Mouse (Mus musculus): Measurements from ENCODE around the gene Eif2b2. TPM values are rescaled to one million over a fixed set of nuclear protein-coding genes. Genes with fewer than 3 reads are reported as not detected.

The Eif2b2 gene
- polyA plus RNA-seq, 1 experiment from 2014 or later: 74.8 TPM

GRCm38 (mm10) chr12:85177740-85178239, 41.5 kb upstream of the Eif2b2 start, which contains the start of gene Pgf:
Pgf (minus strand) TSS chr12:85177790.
- ATAC-seq: no peak
- H3K4me3 ChIP-seq (ENCODE audit: low read length): peak within 1 kb of the TSS; percentile 50
- no peaks in the 10 kb centered on the region for H3K27me3 ChIP-seq (replicated peaks; ENCODE audit: control insufficient read depth, insufficient read depth, low read length)
- H3K9me3 ChIP-seq (ENCODE audit: control insufficient read depth, low read length): no peaks in the 10 kb centered on the region
- peak within 1 kb of the TSS; percentile 88 for H3K4me2 ChIP-seq (ENCODE audit: low read depth, low read length)
- peaks cover 48% of the 10 kb centered on the region for H3K4me1 ChIP-seq (ENCODE audit: control insufficient read depth, insufficient read depth, low read length)
- peak within 1 kb of the TSS; percentile 66 for H3K9ac ChIP-seq (ENCODE audit: low read depth, low read length)
- 86% methylated on average over 10 of the region's 10 CpGs for WGBS
- peak within 1 kb of the TSS; percentile 35; the same call in 1 of the 2 replicates for H3K27ac ChIP-seq (ENCODE audit: low read length)
- no peaks in the 10 kb centered on the region for H3K36me3 ChIP-seq (ENCODE audit: control insufficient read depth, insufficient read depth, low read length)

GRCm38 (mm10) chr12:85178294-85178693, 41.0 kb upstream of the Eif2b2 start:
- Histone ChIP-seq H3K36me3 (ENCODE audit: control insufficient read depth, insufficient read depth, low read length) (no peaks in the 10 kb centered on the region), H3K4me3 (ENCODE audit: low read length) (no peak overlapping the region), H3K9me3 (ENCODE audit: control insufficient read depth, low read length) (no peaks in the 10 kb centered on the region), H3K27ac (ENCODE audit: low read length) (no peak overlapping the region), H3K4me2 (ENCODE audit: low read depth, low read length) (no peak overlapping the region), H3K4me1 (ENCODE audit: control insufficient read depth, insufficient read depth, low read length) (peaks cover 43% of the 10 kb centered on the region), H3K27me3 (replicated peaks; ENCODE audit: control insufficient read depth, insufficient read depth, low read length) (no peaks in the 10 kb centered on the region), H3K9ac (ENCODE audit: low read depth, low read length) (no peak overlapping the region)
- ATAC-seq: no peak
- WGBS: 75% methylated on average over 2 of the region's 2 CpGs

- Histone ChIP-seq H3K27ac (ENCODE audit: low read length) (no peak overlapping the region), H3K27me3 (replicated peaks; ENCODE audit: control insufficient read depth, insufficient read depth, low read length) (no peaks in the 10 kb centered on the region), H3K9ac (ENCODE audit: low read depth, low read length) (no peak overlapping the region), H3K4me2 (ENCODE audit: low read depth, low read length) (no peak overlapping the region), H3K36me3 (ENCODE audit: control insufficient read depth, insufficient read depth, low read length) (no peaks in the 10 kb centered on the region), H3K4me1 (ENCODE audit: control insufficient read depth, insufficient read depth, low read length) (peaks cover 17% of the 10 kb centered on the region), H3K9me3 (ENCODE audit: control insufficient read depth, low read length) (no peaks in the 10 kb centered on the region), H3K4me3 (ENCODE audit: low read length) (no peak overlapping the region)
- WGBS: 28% methylated on average over 17 of the region's 17 CpGs
- ATAC-seq: no peak
Observed at GRCm38 (mm10) chr12:85181475-85182344, 37.6 kb upstream of the Eif2b2 start.

DNA sequence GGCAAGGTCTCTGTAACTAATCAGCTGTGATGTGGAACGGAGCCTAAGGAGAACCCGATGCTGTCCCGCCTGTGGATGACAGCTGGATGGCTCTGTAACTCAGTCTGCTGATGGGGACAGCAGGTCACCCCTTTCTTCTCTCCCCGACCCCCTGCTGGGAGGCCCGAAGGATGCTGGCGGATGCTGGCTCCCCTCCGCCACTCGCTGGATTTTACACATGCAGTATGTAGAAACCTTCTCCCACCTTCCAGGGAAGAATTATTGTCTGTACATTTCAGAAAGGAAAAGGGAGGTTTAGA, 37.0 kb upstream of the Eif2b2 start:
- ATAC-seq: 0 out of 2 replicates have a peak, but pooled peaks have one; percentile 16

DNA sequence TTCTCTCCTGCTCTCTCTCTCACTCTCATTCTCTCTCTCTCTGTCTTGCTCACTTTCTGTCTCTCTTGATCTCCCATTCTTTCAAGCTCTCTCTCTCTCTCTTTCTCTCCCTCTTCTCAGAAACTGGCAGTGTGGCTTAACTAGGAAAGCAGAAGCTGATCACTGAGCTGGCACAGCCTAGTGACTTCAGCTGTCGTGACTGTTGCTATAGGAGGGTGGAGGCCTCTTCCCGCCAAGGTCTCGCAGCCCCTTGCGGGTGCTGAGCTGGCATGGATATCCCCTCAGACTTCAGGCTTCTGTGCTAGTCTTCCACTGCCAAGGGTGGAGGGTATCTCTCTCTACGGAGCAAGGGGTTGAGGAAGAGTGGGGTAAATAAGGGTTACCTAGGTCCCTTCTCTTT, 36.4 kb upstream of the Eif2b2 start:
- no peak for ATAC-seq
- no peak overlapping the region for H3K4me2 ChIP-seq (ENCODE audit: low read depth, low read length)
- no peak overlapping the region for H3K9ac ChIP-seq (ENCODE audit: low read depth, low read length)
- H3K27me3 ChIP-seq (replicated peaks; ENCODE audit: control insufficient read depth, insufficient read depth, low read length): no peaks in the 10 kb centered on the region
- no peaks in the 10 kb centered on the region for H3K9me3 ChIP-seq (ENCODE audit: control insufficient read depth, low read length)
- peaks cover 10% of the 10 kb centered on the region for H3K4me1 ChIP-seq (ENCODE audit: control insufficient read depth, insufficient read depth, low read length)
- no peak overlapping the region for H3K4me3 ChIP-seq (ENCODE audit: low read length)
- no peak overlapping the region for H3K27ac ChIP-seq (ENCODE audit: low read length)
- 68% methylated on average over 5 of the region's 5 CpGs for WGBS
- no peaks in the 10 kb centered on the region for H3K36me3 ChIP-seq (ENCODE audit: control insufficient read depth, insufficient read depth, low read length)

More for the DNA sequence above, 37.0 kb upstream of the Eif2b2 start:
- no peak overlapping the region for H3K4me2 ChIP-seq (ENCODE audit: low read depth, low read length)
- H3K9ac ChIP-seq (ENCODE audit: low read depth, low read length): no peak overlapping the region
- H3K36me3 ChIP-seq (ENCODE audit: control insufficient read depth, insufficient read depth, low read length): no peaks in the 10 kb centered on the region
- H3K27ac ChIP-seq (ENCODE audit: low read length): no peak overlapping the region
- no peaks in the 10 kb centered on the region for H3K9me3 ChIP-seq (ENCODE audit: control insufficient read depth, low read length)
- no peaks in the 10 kb centered on the region for H3K27me3 ChIP-seq (replicated peaks; ENCODE audit: control insufficient read depth, insufficient read depth, low read length)
- no peak overlapping the region for H3K4me3 ChIP-seq (ENCODE audit: low read length)
- peaks cover 12% of the 10 kb centered on the region for H3K4me1 ChIP-seq (ENCODE audit: control insufficient read depth, insufficient read depth, low read length)
- 21% methylated on average over 8 of the region's 8 CpGs for WGBS

DNA sequence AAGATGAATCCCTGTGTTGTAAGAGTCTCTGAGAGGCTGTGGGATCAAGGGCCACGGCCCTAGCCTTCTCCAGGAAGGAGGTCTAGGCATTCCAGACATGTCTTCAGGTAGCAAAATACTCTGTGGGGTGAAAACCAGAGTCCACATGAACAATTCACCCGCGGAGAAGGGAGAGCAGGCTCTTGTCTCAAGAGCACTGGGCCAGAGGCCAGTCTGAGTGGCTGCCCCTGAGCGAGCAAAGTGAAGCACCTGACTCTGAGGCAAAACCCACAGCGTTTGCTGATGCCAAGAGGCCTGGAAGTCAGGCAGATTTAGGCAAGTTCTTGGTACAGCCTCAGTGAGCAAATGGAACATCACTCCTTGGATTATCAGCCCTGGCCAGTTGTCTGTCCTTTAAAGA, 35.2 kb upstream of the Eif2b2 start:
- no peak overlapping the region for H3K9ac ChIP-seq (ENCODE audit: low read depth, low read length)
- H3K4me2 ChIP-seq (ENCODE audit: low read depth, low read length): no peak overlapping the region
- no peaks in the 10 kb centered on the region for H3K36me3 ChIP-seq (ENCODE audit: control insufficient read depth, insufficient read depth, low read length)
- H3K9me3 ChIP-seq (ENCODE audit: control insufficient read depth, low read length): no peaks in the 10 kb centered on the region
- 58% methylated on average over 5 of the region's 5 CpGs for WGBS
- no peak overlapping the region for H3K4me3 ChIP-seq (ENCODE audit: low read length)
- H3K4me1 ChIP-seq (ENCODE audit: control insufficient read depth, insufficient read depth, low read length): peaks cover 10% of the 10 kb centered on the region
- no peaks in the 10 kb centered on the region for H3K27me3 ChIP-seq (replicated peaks; ENCODE audit: control insufficient read depth, insufficient read depth, low read length)
- no peak overlapping the region for H3K27ac ChIP-seq (ENCODE audit: low read length)
- no peak for ATAC-seq

DNA sequence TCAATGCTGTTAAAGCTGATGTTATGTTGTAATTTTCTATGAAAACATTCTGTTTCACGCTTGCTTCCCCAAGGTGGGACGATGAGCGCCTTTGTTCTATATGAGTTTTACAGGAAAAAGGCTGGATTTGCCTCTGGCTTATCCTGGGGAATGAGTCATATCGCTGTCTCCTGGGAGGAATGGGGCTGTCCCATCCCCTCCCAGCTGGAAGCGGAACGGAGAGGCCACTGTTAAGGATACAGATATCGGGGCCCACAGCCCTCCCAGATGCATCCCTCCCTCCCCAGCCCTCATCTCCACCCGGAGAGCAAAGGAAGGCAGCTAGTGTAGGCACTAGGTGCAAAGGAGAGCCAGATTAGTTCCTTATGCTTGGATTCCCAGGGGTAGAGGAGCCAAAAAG, 33.5 kb upstream of the Eif2b2 start:
- ATAC-seq: peak; percentile 56
- 59% methylated on average over 8 of the region's 8 CpGs for WGBS
- H3K27ac ChIP-seq (ENCODE audit: low read length): no peak overlapping the region

GRCm38 (mm10) chr12:85186361-85186760, 32.9 kb upstream of the Eif2b2 start:
- no peak overlapping the region for H3K27ac ChIP-seq (ENCODE audit: low read length)
- H3K4me2 ChIP-seq (ENCODE audit: low read depth, low read length): no peak overlapping the region
- H3K9ac ChIP-seq (ENCODE audit: low read depth, low read length): no peak overlapping the region
- no peak overlapping the region for H3K4me3 ChIP-seq (ENCODE audit: low read length)
- no peaks in the 10 kb centered on the region for H3K27me3 ChIP-seq (replicated peaks; ENCODE audit: control insufficient read depth, insufficient read depth, low read length)
- no peak; the same call in 1 of the 2 replicates for ATAC-seq
- H3K9me3 ChIP-seq (ENCODE audit: control insufficient read depth, low read length): no peaks in the 10 kb centered on the region
- WGBS: 65% methylated on average over 7 of the region's 7 CpGs
- H3K4me1 ChIP-seq (ENCODE audit: control insufficient read depth, insufficient read depth, low read length): peaks cover 10% of the 10 kb centered on the region
- no peaks in the 10 kb centered on the region for H3K36me3 ChIP-seq (ENCODE audit: control insufficient read depth, insufficient read depth, low read length)

More for the DNA sequence above, 33.5 kb upstream of the Eif2b2 start:
- no peak overlapping the region for H3K9ac ChIP-seq (ENCODE audit: low read depth, low read length)
- no peak overlapping the region for H3K4me3 ChIP-seq (ENCODE audit: low read length)
- no peaks in the 10 kb centered on the region for H3K9me3 ChIP-seq (ENCODE audit: control insufficient read depth, low read length)
- H3K27me3 ChIP-seq (replicated peaks; ENCODE audit: control insufficient read depth, insufficient read depth, low read length): no peaks in the 10 kb centered on the region
- H3K36me3 ChIP-seq (ENCODE audit: control insufficient read depth, insufficient read depth, low read length): no peaks in the 10 kb centered on the region
- H3K4me1 ChIP-seq (ENCODE audit: control insufficient read depth, insufficient read depth, low read length): peaks cover 10% of the 10 kb centered on the region
- H3K4me2 ChIP-seq (ENCODE audit: low read depth, low read length): no peak overlapping the region

DNA sequence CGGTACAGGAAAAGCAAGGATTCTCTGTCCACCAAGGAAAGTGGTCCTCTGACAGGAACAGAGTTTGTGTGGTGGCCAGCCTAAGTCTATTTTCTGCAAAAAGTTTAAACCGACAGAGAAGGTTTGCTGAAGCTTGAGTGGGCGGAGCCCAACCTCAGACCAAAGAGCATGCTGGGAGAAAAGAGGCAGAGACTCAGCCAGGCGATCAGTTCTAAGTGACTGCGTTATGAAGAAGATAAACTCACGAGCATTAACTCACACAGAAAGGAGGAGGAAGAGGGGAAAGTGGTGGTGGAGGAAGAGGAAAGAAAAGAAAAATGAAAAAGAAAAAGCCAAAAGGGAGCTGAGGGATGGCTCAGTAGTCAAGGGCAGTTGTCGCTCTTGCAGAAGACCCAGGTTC, 29.0 kb upstream of the Eif2b2 start:
- H3K4me3 ChIP-seq (ENCODE audit: low read length): no peak overlapping the region
- no peak overlapping the region for H3K9ac ChIP-seq (ENCODE audit: low read depth, low read length)
- H3K27ac ChIP-seq (ENCODE audit: low read length): no peak overlapping the region
- peaks cover 24% of the 10 kb centered on the region for H3K4me1 ChIP-seq (ENCODE audit: control insufficient read depth, insufficient read depth, low read length)
- no peaks in the 10 kb centered on the region for H3K36me3 ChIP-seq (ENCODE audit: control insufficient read depth, insufficient read depth, low read length)
- H3K27me3 ChIP-seq (replicated peaks; ENCODE audit: control insufficient read depth, insufficient read depth, low read length): no peaks in the 10 kb centered on the region
- ATAC-seq: no peak
- 75% methylated on average over 7 of the region's 7 CpGs for WGBS
- no peak overlapping the region for H3K4me2 ChIP-seq (ENCODE audit: low read depth, low read length)
- no peaks in the 10 kb centered on the region for H3K9me3 ChIP-seq (ENCODE audit: control insufficient read depth, low read length)
